Mouse (Mus musculus) lung, embryonic 15.5 days (tissue): ENCODE results near the gene Pard3. TPM values are rescaled to one million over a fixed set of nuclear protein-coding genes. Genes with fewer than 3 reads are reported as not detected.

Source experiments
- ATAC-seq: fragments of 200-750 bp; cut with Nextera tagmentation; 2 replicates; pipeline ENCODE4 v1.8.0; 2017; ENCODE audit warnings: moderate number of reproducible peaks, borderline replicate concordance; ENCODE audit not compliant: low FRiP score, low TSS enrichment; ENCODE audit errors: extremely low read depth
- H3K27ac ChIP-seq: fragments of 300-500 bp; sonication (generic); 2 replicates; pipeline ENCODE4 v1.5.1; 2015; ENCODE audit warnings: moderate library complexity, mild to moderate bottlenecking, inconsistent platforms
- H3K27me3 ChIP-seq: fragments of 300-500 bp; sonication (generic); 2 replicates; pipeline ENCODE4 v1.6.1; 2015; ENCODE audit warnings: inconsistent platforms
- H3K36me3 ChIP-seq: fragments of 300-500 bp; sonication (generic); 2 replicates; pipeline ENCODE4 v1.6.1; 2015; ENCODE audit warnings: inconsistent platforms
- H3K4me1 ChIP-seq: fragments of 300-500 bp; sonication (generic); 2 replicates; pipeline ENCODE4 v1.6.1; 2015; ENCODE audit warnings: inconsistent platforms
- H3K4me2 ChIP-seq: fragments of 300-500 bp; sonication (generic); 2 replicates; pipeline ENCODE4 v1.6.1; 2015; ENCODE audit warnings: inconsistent platforms, mild to moderate bottlenecking, moderate library complexity
- H3K4me3 ChIP-seq: fragments of 300-500 bp; sonication (generic); 2 replicates; pipeline ENCODE4 v1.5.1; 2015; ENCODE audit warnings: mild to moderate bottlenecking, inconsistent platforms
- H3K9ac ChIP-seq: fragments of 300-500 bp; sonication (generic); 2 replicates; pipeline ENCODE4 v1.6.1; 2015; ENCODE audit warnings: inconsistent platforms
- H3K9me3 ChIP-seq: fragments of 300-500 bp; sonication (generic); 2 replicates; pipeline ENCODE4 v1.6.1; 2016; ENCODE audit warnings: inconsistent platforms
- WGBS: fragments of 180-500 bp; shearing (Covaris S2); methylation state at CpG from one replicate; pipeline ENCODE4 v1.1.7; 2015; 5-methylcytosine and 5-hydroxymethylcytosine counted together
- polyA plus RNA-seq: library from polyadenylated mRNA; unstranded; fragments of >200 nt; fragmentation: Nextera tagmentation; extraction: Ambion mirVana; gene quantifications from 2 replicates; pipeline ENCODE4 v1.2.1, GENCODE M21; 2015

Pard3 gene
- polyA plus RNA-seq, 1 experiment from 2014 or later = 21.9 TPM

DNA sequence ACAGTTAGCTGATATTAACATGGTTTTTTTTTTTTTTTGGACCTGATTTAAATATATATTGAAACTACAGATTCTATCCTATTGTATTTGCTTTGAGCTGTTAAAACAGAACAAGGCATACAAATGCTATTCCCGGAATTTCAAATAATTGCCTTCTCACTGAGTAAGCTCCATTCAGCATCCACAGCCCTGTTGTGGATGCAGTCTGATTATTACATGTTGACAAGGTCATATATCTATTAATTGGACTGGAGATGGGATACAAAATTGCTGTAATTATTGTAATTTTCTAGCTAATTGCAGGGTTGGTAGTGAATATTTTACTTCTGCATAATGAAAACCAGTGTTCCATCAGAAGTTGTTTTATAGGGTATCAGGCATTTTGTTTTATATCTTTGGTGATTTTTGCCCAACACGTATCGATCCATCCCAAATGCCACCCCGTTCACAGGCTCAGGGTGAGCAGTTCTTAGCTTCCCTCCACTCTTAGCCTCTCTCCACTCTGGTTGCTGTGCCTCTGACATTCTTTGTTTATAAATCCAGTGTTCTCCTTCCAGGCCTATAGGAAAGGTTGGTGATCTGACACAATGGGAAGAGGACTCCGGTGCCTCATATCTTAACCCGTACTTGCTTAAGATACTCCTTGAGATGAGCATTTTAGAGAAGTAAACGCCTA is 216.7 kb downstream of the Pard3 start:
- no peaks in the 10 kb centered on the region for H3K36me3 ChIP-seq
- no peaks in the 10 kb centered on the region for H3K27me3 ChIP-seq
- no peak overlapping the region for H3K27ac ChIP-seq
- H3K4me1 ChIP-seq = no peaks in the 10 kb centered on the region
- H3K9ac ChIP-seq = no peak overlapping the region
- H3K9me3 ChIP-seq = no peaks in the 10 kb centered on the region
- 88% methylated on average over 7 of the region's 7 CpGs for WGBS
- H3K4me2 ChIP-seq = no peak overlapping the region
- H3K4me3 ChIP-seq = no peak overlapping the region
- no peak for ATAC-seq

DNA sequence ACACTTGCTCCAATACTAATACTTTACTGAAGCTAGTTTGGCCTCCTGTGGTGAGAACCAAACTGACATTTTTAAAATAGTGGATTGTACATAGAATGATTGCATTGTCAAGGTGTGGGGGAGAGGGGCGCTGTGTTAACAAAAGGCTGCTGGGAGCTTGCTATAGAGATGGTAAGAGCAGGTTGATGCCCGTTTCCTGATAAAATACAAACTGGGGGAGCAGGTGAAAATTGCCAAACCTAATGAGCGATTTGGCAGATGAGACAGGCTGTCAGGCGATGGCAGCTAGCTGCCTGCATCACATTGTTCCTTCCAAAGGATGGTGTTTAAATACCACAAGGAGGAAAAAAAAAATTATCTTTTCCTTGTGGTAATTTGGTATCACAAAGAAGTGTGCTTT is 217.3 kb downstream of the Pard3 start:
- no peaks in the 10 kb centered on the region for H3K9me3 ChIP-seq
- no peak overlapping the region for H3K9ac ChIP-seq
- H3K4me2 ChIP-seq = no peak overlapping the region
- no peaks in the 10 kb centered on the region for H3K27me3 ChIP-seq
- H3K36me3 ChIP-seq = no peaks in the 10 kb centered on the region
- ATAC-seq = no peak
- no peaks in the 10 kb centered on the region for H3K4me1 ChIP-seq
- WGBS = 78% methylated on average over 4 of the region's 4 CpGs
- H3K4me3 ChIP-seq = no peak overlapping the region
- H3K27ac ChIP-seq = no peak overlapping the region

DNA sequence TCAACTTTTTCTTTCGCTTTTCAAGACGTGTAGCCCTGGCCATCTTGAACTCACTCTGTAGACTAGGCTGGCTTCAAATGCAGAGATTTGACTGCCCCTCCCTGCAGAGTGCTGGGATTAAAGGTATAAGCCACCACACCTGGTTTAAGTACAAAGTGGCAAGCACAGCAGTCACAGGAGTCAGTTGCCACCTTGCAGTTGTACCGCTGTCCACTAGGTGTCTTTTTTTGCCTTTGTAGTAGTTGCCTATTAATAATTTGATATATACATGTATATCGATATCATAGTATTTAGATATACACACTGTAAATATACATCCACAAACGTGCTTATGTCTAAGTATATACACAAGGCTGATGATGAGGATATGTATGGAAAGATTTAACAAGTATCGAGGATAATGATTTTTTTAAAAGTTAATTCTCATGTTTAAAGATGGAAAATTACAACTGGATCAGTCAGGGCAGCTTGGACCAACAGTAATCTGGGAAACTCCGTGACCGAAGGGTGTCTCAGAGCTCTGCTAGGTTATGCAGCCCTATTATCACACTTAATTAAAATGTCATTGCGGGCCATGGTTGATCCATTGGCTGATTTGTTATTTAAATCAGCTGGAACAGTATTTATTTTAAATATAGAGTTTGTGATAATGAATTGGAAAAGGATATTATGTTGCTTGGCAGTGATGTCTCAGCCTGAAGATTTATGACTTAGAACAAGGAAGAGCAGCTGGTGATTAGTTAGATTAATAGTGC is 220.9 kb downstream of the Pard3 start:
- H3K27me3 ChIP-seq = no peaks in the 10 kb centered on the region
- no peak overlapping the region for H3K9ac ChIP-seq
- H3K27ac ChIP-seq = no peak overlapping the region
- no peak overlapping the region for H3K4me2 ChIP-seq
- H3K9me3 ChIP-seq = no peaks in the 10 kb centered on the region
- 68% methylated on average over 9 of the region's 9 CpGs for WGBS
- no peaks in the 10 kb centered on the region for H3K4me1 ChIP-seq
- H3K36me3 ChIP-seq = no peaks in the 10 kb centered on the region
- no peak overlapping the region for H3K4me3 ChIP-seq
- no peak for ATAC-seq

DNA sequence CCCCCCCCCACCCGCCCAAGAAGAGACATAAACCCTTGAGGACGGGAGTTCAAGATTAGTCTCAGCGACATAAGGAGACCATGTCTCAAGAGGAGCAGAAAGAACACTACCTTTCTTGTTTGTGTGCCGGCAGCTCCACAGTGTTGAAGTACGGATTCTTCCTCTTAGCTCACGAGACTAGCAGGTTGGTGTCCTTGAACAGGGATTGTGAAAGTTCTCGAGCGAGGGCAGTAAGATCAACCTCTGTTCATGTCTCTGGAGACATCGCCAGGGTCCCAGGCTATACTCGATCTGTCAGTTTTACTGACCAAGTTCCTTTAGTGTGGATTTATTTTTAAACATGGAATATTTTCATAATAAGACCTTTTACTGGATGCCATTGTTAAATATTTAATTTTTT is 224.1 kb downstream of the Pard3 start:
- ATAC-seq = no peak
- H3K36me3 ChIP-seq = no peaks in the 10 kb centered on the region
- H3K27me3 ChIP-seq = no peaks in the 10 kb centered on the region
- H3K4me2 ChIP-seq = no peak overlapping the region
- H3K9ac ChIP-seq = no peak overlapping the region
- 75% methylated on average over 10 of the region's 10 CpGs for WGBS
- H3K4me1 ChIP-seq = no peaks in the 10 kb centered on the region
- no peak overlapping the region for H3K4me3 ChIP-seq
- H3K9me3 ChIP-seq = no peaks in the 10 kb centered on the region
- H3K27ac ChIP-seq = no peak overlapping the region

DNA sequence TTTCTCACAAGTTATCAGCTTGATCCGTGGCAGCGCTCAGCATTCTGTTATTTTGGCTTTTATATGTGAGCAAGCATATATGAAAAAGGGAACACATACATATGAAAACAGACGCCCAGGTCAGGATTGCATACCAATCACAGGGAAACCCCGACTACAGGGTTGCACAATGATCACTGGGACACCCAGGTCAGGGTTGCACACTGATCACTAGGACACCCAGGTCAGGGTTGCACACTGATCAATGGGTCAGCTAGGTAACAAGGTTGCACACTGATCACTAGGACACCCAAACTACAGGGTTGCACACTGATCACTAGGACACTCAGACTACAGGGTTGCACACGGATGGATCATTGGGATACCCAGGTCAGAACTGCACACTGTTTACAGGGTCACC is 228.6 kb downstream of the Pard3 start:
- ATAC-seq = no peak
- H3K4me1 ChIP-seq = no peaks in the 10 kb centered on the region
- no peak overlapping the region for H3K4me3 ChIP-seq
- H3K4me2 ChIP-seq = no peak overlapping the region
- WGBS = 90% methylated on average over 5 of the region's 5 CpGs
- H3K27ac ChIP-seq = no peak overlapping the region
- H3K9ac ChIP-seq = no peak overlapping the region
- H3K27me3 ChIP-seq = no peaks in the 10 kb centered on the region
- no peaks in the 10 kb centered on the region for H3K36me3 ChIP-seq
- H3K9me3 ChIP-seq = no peaks in the 10 kb centered on the region

DNA sequence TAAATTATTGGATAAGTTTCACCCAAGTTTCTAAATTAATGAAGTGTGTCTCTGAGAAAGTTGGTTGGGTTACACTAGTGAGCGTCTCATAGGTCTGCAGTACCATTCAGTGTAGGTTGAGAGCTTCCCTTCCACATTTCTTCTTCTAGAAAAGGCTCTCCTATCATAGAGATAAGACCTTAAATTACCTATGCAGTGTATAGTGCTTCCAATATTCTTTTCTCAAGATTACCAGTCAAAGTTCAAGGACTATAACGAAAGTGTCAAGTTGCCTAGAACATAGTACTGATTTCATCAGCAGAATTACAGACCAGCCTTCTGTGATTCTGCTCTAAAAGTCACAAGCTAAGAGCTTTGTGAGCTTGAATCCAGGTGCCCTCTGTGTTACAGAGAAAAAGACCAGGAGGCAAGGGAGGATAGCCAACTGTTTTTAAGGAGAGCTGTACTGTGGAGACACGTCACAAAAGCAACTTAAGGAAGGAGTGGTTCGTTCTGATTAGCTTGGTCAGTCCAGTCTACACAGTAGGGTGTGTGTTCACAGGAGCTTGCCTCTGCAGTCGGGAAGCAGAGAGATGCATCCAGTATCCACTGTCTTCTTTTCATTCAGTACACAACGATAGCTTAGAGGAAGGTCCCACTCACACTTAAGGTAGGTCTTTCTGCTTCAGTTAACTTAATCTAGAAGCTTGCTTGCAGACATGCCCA is 229.5 kb downstream of the Pard3 start:
- H3K27me3 ChIP-seq = no peaks in the 10 kb centered on the region
- no peaks in the 10 kb centered on the region for H3K4me1 ChIP-seq
- H3K9ac ChIP-seq = no peak overlapping the region
- no peak overlapping the region for H3K4me3 ChIP-seq
- ATAC-seq = no peak
- no peaks in the 10 kb centered on the region for H3K36me3 ChIP-seq
- 82% methylated on average over 6 of the region's 6 CpGs for WGBS
- no peak overlapping the region for H3K4me2 ChIP-seq
- H3K27ac ChIP-seq = no peak overlapping the region
- H3K9me3 ChIP-seq = no peaks in the 10 kb centered on the region

DNA sequence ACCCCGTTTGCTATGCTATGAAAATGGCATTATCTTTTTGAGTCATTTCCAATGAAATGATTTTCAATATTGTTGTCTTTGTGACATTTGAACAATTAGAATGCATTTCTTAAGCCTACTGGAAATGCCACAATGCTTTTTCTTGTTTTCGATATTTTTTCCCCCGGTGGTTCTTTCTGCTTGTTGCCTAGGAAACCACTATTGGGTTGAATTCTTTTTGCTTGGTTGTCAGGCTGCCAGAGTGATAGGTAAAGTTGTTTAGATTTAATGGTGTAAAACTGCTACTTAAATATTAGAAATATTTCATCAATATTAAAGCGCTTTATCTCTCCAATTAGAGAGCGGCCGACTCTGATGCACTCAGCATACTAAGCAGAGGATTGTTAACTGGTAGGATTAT is 230.4 kb downstream of the Pard3 start:
- Histone ChIP-seq H3K9ac (no peak overlapping the region), H3K27me3 (no peaks in the 10 kb centered on the region), H3K9me3 (no peaks in the 10 kb centered on the region), H3K4me3 (no peak overlapping the region), H3K36me3 (no peaks in the 10 kb centered on the region), H3K4me2 (no peak overlapping the region), H3K4me1 (no peaks in the 10 kb centered on the region), H3K27ac (no peak overlapping the region)
- ATAC-seq = no peak
- 84% methylated on average over 6 of the region's 6 CpGs for WGBS

DNA sequence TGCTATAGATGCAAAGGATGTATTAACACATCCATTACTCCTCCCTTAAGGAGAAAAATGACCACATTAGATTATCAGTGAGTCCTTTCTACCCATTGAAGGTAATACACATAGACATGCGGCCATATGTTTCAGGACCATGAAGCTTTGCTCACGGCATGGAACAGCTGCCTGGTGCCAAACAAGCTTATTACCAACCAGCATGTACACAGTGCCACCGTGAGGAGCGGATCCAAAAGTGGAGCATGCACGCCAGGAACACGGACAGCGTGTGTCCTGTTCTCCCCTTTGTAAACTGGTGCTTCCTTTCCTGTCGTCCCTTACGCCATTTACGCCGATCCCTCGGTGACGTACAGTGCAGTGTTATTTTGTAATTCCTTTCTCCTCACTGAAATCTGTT is 232.2 kb downstream of the Pard3 start:
- no peak for ATAC-seq

DNA sequence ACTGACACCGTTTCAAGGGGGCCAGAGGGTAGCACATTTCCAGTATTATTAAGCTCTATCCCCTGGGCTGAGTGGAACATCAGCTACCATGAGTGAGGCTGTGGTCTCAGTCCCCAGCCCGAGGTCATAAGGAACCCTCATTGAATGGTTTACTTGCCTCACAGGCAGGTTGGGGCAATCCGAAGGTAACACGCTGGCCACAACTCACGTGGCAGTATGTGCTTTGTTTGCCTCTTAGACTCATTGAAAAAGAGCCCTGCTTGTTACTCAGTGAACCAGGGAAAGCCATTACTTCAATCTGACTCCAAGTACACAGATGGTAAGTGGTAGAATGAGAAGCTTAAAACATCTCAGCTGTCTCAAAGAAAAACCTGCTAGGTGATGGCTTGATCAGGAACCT is 236.8 kb downstream of the Pard3 start:
- Histone ChIP-seq H3K4me1 (0 out of 2 replicates have a peak, but pooled peaks cover 3% of the 10 kb centered on the region), H3K36me3 (no peaks in the 10 kb centered on the region), H3K9me3 (no peaks in the 10 kb centered on the region), H3K4me3 (no peak overlapping the region), H3K27ac (no peak overlapping the region), H3K4me2 (no peak overlapping the region), H3K9ac (no peak overlapping the region), H3K27me3 (no peaks in the 10 kb centered on the region)
- 85% methylated on average over 5 of the region's 5 CpGs for WGBS
- no peak for ATAC-seq

More for the DNA sequence above, 232.2 kb downstream of the Pard3 start:
- no peaks in the 10 kb centered on the region for H3K36me3 ChIP-seq
- no peak overlapping the region for H3K4me3 ChIP-seq
- no peaks in the 10 kb centered on the region for H3K9me3 ChIP-seq
- H3K9ac ChIP-seq = no peak overlapping the region
- H3K4me1 ChIP-seq = no peaks in the 10 kb centered on the region
- H3K27me3 ChIP-seq = no peaks in the 10 kb centered on the region
- 89% methylated on average over 13 of the region's 13 CpGs for WGBS
- H3K4me2 ChIP-seq = no peak overlapping the region
- H3K27ac ChIP-seq = no peak overlapping the region

DNA sequence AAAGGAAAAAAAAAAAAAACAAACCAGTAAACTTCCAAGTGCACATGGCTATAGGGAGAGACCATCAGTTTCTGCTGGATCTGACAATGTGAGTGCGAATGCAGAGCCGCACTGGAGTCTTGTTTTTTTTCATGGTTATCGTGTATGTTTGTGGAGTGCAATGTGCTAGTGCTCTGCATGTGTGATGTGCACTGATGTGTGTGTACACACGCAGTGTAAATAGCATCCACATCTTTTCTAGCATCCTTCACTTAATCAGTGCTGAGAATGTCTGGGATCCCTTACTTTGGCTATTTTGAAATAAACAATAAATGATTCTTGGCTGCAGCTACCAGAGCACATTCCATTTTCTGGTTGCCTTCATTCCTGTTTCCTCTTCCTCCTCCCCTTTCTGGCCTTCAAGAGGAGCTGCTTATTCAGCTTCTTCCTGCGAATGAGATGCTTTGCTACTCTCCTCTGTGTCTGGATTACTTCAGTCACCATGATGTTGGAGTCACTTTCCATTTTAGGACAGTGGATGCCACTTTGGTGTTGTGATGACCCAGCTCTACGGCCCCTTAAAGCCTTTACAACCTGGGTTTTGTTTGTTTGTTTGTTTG is 239.3 kb downstream of the Pard3 start:
- H3K4me3 ChIP-seq = no peak overlapping the region
- H3K4me1 ChIP-seq = 0 out of 2 replicates have a peak, but pooled peaks cover 3% of the 10 kb centered on the region
- H3K36me3 ChIP-seq = no peaks in the 10 kb centered on the region
- H3K4me2 ChIP-seq = no peak overlapping the region
- 51% methylated on average over 6 of the region's 6 CpGs for WGBS
- peak; percentile 78; the same call in 1 of the 2 replicates for ATAC-seq
- 0 out of 2 replicates have a peak overlapping the region, but pooled peaks have one; percentile 50 for H3K27ac ChIP-seq
- H3K27me3 ChIP-seq = no peaks in the 10 kb centered on the region
- H3K9ac ChIP-seq = no peak overlapping the region
- no peaks in the 10 kb centered on the region for H3K9me3 ChIP-seq

DNA sequence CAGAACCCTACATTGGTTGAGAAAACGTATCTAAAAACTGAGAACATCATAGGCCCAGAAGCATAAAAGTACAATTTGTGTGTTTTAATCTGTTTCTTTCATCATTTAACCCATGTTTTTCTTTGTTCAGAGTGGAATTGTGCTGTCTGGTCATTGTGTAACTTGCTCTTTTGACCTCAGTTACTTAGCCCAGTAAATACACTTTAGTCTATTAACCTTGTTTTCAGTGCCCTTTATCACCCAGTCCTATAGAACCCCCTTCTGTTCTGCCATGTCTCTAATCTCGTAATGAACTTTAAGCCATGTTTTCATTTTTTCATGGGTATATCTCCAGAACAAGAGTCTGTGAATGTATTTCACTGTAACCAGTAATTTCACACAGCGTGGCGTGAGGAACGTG is 243.3 kb downstream of the Pard3 start:
- no peak overlapping the region for H3K9ac ChIP-seq
- no peak overlapping the region for H3K4me3 ChIP-seq
- 0 out of 2 replicates have a peak, but pooled peaks cover 3% of the 10 kb centered on the region for H3K4me1 ChIP-seq
- 85% methylated on average over 5 of the region's 5 CpGs for WGBS
- no peak for ATAC-seq
- no peaks in the 10 kb centered on the region for H3K9me3 ChIP-seq
- no peaks in the 10 kb centered on the region for H3K36me3 ChIP-seq
- H3K27me3 ChIP-seq = no peaks in the 10 kb centered on the region
- no peak overlapping the region for H3K27ac ChIP-seq
- H3K4me2 ChIP-seq = no peak overlapping the region

DNA sequence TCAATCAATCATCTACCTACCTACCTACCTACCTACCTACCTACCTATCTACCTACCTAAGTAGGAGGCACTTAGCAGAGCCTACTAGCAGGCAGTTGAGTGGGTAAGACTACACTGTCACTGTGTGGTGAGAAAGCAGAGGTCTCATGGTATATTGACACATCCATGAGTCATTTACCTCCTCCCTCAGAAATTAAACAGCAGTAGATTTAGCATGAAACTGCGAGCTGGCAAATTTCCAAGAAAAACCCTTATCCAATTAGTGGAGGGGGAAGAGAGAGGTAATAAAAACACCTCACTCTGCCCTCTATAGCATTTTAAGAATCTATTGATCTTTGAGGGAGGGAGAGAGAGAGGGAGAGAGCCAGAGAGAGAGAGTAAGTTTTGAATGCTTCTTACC is 245.7 kb downstream of the Pard3 start:
- Histone ChIP-seq H3K4me2 (no peak overlapping the region), H3K9me3 (no peaks in the 10 kb centered on the region), H3K27me3 (no peaks in the 10 kb centered on the region), H3K4me3 (no peak overlapping the region), H3K27ac (no peak overlapping the region), H3K9ac (no peak overlapping the region), H3K36me3 (no peaks in the 10 kb centered on the region), H3K4me1 (no peaks in the 10 kb centered on the region)
- WGBS = 65% methylated on average over 1 of the region's 1 CpGs
- no peak; the same call in 1 of the 2 replicates for ATAC-seq
